Comparison of ENCODE assay signal across 8 mouse cellular contexts in the genomic region with DNA sequence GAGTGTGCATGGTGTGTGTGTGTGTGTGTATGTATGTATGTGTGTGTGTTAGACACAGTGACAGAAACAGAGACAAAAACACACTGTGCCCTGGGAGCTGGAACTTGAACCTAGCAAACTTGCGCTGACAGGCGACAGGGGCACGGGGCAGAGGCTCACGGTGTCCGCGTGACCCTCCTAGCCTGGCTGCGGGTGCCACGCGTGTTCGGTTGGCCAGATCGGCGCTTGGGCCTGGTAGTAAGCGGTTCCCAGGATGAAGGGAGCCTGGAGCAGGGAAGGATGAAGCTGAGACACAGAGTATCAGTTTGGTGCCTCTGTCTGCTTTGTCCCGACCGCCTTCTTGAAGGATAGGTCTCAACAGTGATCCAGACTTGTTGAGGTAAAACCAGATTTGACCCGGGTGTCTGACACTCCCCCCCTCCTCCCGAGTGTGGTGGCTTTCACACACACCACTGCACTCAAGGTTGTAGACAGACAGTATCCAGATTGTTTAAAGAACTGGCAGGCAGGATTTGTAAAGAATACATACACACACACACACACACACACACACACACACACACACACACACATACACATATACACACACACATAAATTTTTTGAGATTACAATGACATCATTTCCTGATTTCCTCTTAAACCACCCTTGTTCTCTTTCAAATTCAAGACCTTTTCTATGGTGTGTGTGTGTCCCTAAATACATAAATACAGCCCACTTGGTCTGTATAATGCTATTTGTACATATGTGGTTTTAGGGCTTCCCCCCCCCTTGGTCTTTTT. TPM values are rescaled to one million over a fixed set of nuclear protein-coding genes. Genes with fewer than 3 reads are reported as not detected.
DNase-seq lines count a peak whose midpoint lies in the region; ATAC-seq lines count a peak whose summit lies in the region.

A gene (plus strand): TSS at position 202 of the 780 bp plus-strand sequence.

- H3K36me3 ChIP-seq in neural tube, embryonic 11.5 days (ENCODE audit: control insufficient read depth, insufficient read depth, low read length): no peaks in the 10 kb centered on the region
- no peaks in the 10 kb centered on the region for H3K36me3 ChIP-seq in embryonic facial prominence, embryonic 15.5 days
- H3K36me3 ChIP-seq in intestine, embryonic 16.5 days (ENCODE audit: control insufficient read depth, insufficient read depth, low read length): no peaks in the 10 kb centered on the region
- H3K36me3 ChIP-seq in midbrain, embryonic 15.5 days (replicated peaks): no peaks in the 10 kb centered on the region

- DNase-seq in neural tube, embryonic 11.5 days (ENCODE audit: low spot score): no peak
- DNase-seq in neural tube, embryonic 10.5 days (ENCODE audit: extremely low spot score, low spot score): no peak
- no peak for DNase-seq in left cerebral cortex, adult 8-10 months (ENCODE audit: low spot score in 2 of 2)
- DNase-seq in Muller cell, postnatal 12 days (ENCODE audit: inconsistent ontology term): no peak

- peak; percentile 28; the same call in 1 of the 2 replicates for ATAC-seq in neural tube, embryonic 11.5 days (ENCODE audit: insufficient read depth, low FRiP score, low TSS enrichment)
- ATAC-seq in embryonic facial prominence, embryonic 15.5 days (ENCODE audit: insufficient number of reproducible peaks, low FRiP score, low TSS enrichment, low read depth): no peak
- ATAC-seq in intestine, embryonic 16.5 days: no peak; the same call in 1 of the 2 replicates
- ATAC-seq in midbrain, embryonic 15.5 days (replicated peaks): no peak
- ATAC-seq in megakaryocyte progenitor cell, adult 5-6 weeks (replicated peaks; ENCODE audit: poor library complexity): no peak

- peak within 1 kb of the TSS; percentile 18; the same call in 1 of the 2 replicates for H3K9ac ChIP-seq in neural tube, embryonic 11.5 days (ENCODE audit: low read length)
- H3K9ac ChIP-seq in embryonic facial prominence, embryonic 15.5 days: no peak within 1 kb of the TSS
- peak within 1 kb of the TSS; percentile 57 for H3K9ac ChIP-seq in intestine, embryonic 16.5 days (ENCODE audit: low read depth, low read length)
- 0 out of 2 replicates have a peak within 1 kb of the TSS, but pooled peaks have one; percentile 15 for H3K9ac ChIP-seq in midbrain, embryonic 15.5 days

- H3K4me3 ChIP-seq in neural tube, embryonic 11.5 days (ENCODE audit: low read depth, low read length): peak within 1 kb of the TSS; percentile 29
- peak within 1 kb of the TSS; percentile 41 for H3K4me3 ChIP-seq in embryonic facial prominence, embryonic 15.5 days (replicated peaks)
- H3K4me3 ChIP-seq in intestine, embryonic 16.5 days (ENCODE audit: low read length): peak within 1 kb of the TSS; percentile 41
- H3K4me3 ChIP-seq in midbrain, embryonic 15.5 days: peak within 1 kb of the TSS; percentile 32

- no peaks in the 10 kb centered on the region for H3K9me3 ChIP-seq in neural tube, embryonic 11.5 days (ENCODE audit: control insufficient read depth, low read length)
- H3K9me3 ChIP-seq in embryonic facial prominence, embryonic 15.5 days (replicated peaks): no peaks in the 10 kb centered on the region
- H3K9me3 ChIP-seq in intestine, embryonic 16.5 days (ENCODE audit: control insufficient read depth, low read length): no peaks in the 10 kb centered on the region
- no peaks in the 10 kb centered on the region for H3K9me3 ChIP-seq in midbrain, embryonic 15.5 days

- H3K4me1 ChIP-seq in neural tube, embryonic 11.5 days (ENCODE audit: control insufficient read depth, insufficient read depth, low read length): no peaks in the 10 kb centered on the region
- peaks cover 10% of the 10 kb centered on the region; the same call in 1 of the 2 replicates for H3K4me1 ChIP-seq in embryonic facial prominence, embryonic 15.5 days
- H3K4me1 ChIP-seq in intestine, embryonic 16.5 days (ENCODE audit: control insufficient read depth, insufficient read depth, low read length): peaks cover 3% of the 10 kb centered on the region; the same call in 1 of the 2 replicates
- H3K4me1 ChIP-seq in midbrain, embryonic 15.5 days: peaks cover 11% of the 10 kb centered on the region

- peak within 1 kb of the TSS; percentile 67 for H3K4me2 ChIP-seq in neural tube, embryonic 11.5 days (ENCODE audit: low read depth)
- peak within 1 kb of the TSS; percentile 71 for H3K4me2 ChIP-seq in embryonic facial prominence, embryonic 15.5 days (replicated peaks)
- H3K4me2 ChIP-seq in intestine, embryonic 16.5 days (ENCODE audit: low read depth, low read length): peak within 1 kb of the TSS; percentile 70
- peak within 1 kb of the TSS; percentile 61 for H3K4me2 ChIP-seq in midbrain, embryonic 15.5 days

- no peak within 1 kb of the TSS for H3K27ac ChIP-seq in neural tube, embryonic 11.5 days (ENCODE audit: low read depth, low read length)
- no peak within 1 kb of the TSS for H3K27ac ChIP-seq in embryonic facial prominence, embryonic 15.5 days (replicated peaks)
- H3K27ac ChIP-seq in intestine, embryonic 16.5 days (ENCODE audit: low read length): no peak within 1 kb of the TSS
- H3K27ac ChIP-seq in midbrain, embryonic 15.5 days: no peak within 1 kb of the TSS

- no peaks in the 10 kb centered on the region for H3K27me3 ChIP-seq in neural tube, embryonic 11.5 days (ENCODE audit: control insufficient read depth, insufficient read depth, low read length)
- H3K27me3 ChIP-seq in embryonic facial prominence, embryonic 15.5 days: peaks cover 4% of the 10 kb centered on the region; the same call in 1 of the 2 replicates
- H3K27me3 ChIP-seq in intestine, embryonic 16.5 days (replicated peaks; ENCODE audit: control insufficient read depth, insufficient read depth, low read length): no peaks in the 10 kb centered on the region
- H3K27me3 ChIP-seq in midbrain, embryonic 15.5 days (replicated peaks): no peaks in the 10 kb centered on the region

- 77% methylated on average over 17 of the region's 17 CpGs for WGBS in neural tube, embryonic 11.5 days
- 59% methylated on average over 17 of the region's 17 CpGs for WGBS in embryonic facial prominence, embryonic 15.5 days
- 61% methylated on average over 17 of the region's 17 CpGs for WGBS in intestine, embryonic 16.5 days
- 68% methylated on average over 17 of the region's 17 CpGs for WGBS in midbrain, embryonic 15.5 days

RNA-seq across cellular contexts. Expression of the gene that starts here (rescaled TPM):
- polyA plus RNA-seq in neural tube, embryonic 11.5 days (2014; fragmentation: Nextera tagmentation; extraction: Ambion mirVana): 0.33 and 0.53 TPM in 2 replicates
- 0.41 TPM in 2 replicates for polyA plus RNA-seq in embryonic facial prominence, embryonic 15.5 days (2015; fragmentation: Nextera tagmentation; extraction: Ambion mirVana)
- polyA plus RNA-seq in intestine, embryonic 16.5 days (2015; fragmentation: Nextera tagmentation; extraction: Ambion mirVana): 0.10 and 0.17 TPM in 2 replicates
- polyA plus RNA-seq in midbrain, embryonic 15.5 days (2015; fragmentation: Nextera tagmentation; extraction: Ambion mirVana): 0.30 and 0.33 TPM in 2 replicates
- total RNA-seq in left cerebral cortex, adult 8-10 months (2022): not detected
- total RNA-seq in megakaryocyte progenitor cell, adult 5-6 weeks (2015): 0.10 and 0.12 TPM in 2 replicates
- total RNA-seq in megakaryocyte progenitor cell, adult 5-6 weeks (2017): 0.04 and 0.20 TPM in 2 replicates

Comparison
In these comparisons a context has a peak if more than half of its experiments do, and no peak if none do; other contexts are left out.
1. Peak in ATAC-seq, H3K4me3 ChIP-seq, H3K9ac ChIP-seq and H3K4me2 ChIP-seq in neural tube, embryonic 11.5 days; RNA of the gene not detected or under 1 TPM.